Mouse (Mus musculus): ENCODE data around the gene Pkn1. TPM values are rescaled to one million over a fixed set of nuclear protein-coding genes. Genes with fewer than 3 reads are reported as not detected.

The Pkn1 gene
- polyA plus RNA-seq, 1 experiment from 2014 or later, result 19.9 TPM

Small RNAs within 50 kb of the gene (microRNA-seq; reads per million reads assigned to microRNA genes)
- not detected for gene Mir1668

Other genes starting within 250 kb of the Pkn1 start
- 99.2 and 106 TPM in 2 replicates for gene Scoc, start 240.8 kb downstream of the Pkn1 start, polyA plus RNA-seq (2015; fragmentation: Nextera tagmentation; extraction: Ambion mirVana)
- gene Olfr370, start 163.4 kb downstream of the Pkn1 start, polyA plus RNA-seq (2015; fragmentation: Nextera tagmentation; extraction: Ambion mirVana), result not detected in 2 replicates
- 418 and 429 TPM in 2 replicates for gene Ndufb7, start 132.5 kb downstream of the Pkn1 start, polyA plus RNA-seq (2015; fragmentation: Nextera tagmentation; extraction: Ambion mirVana)
- gene Tecr, start 91.2 kb downstream of the Pkn1 start, polyA plus RNA-seq (2015; fragmentation: Nextera tagmentation; extraction: Ambion mirVana), result 660 and 691 TPM in 2 replicates
- gene Dnajb1, start 91.0 kb downstream of the Pkn1 start, polyA plus RNA-seq (2015; fragmentation: Nextera tagmentation; extraction: Ambion mirVana), result 46.7 and 52.0 TPM in 2 replicates
- gene Gipc1, start 46.5 kb downstream of the Pkn1 start, polyA plus RNA-seq (2015; fragmentation: Nextera tagmentation; extraction: Ambion mirVana), result 153 and 171 TPM in 2 replicates
- gene Ptger1, start 32.5 kb downstream of the Pkn1 start, polyA plus RNA-seq (2015; fragmentation: Nextera tagmentation; extraction: Ambion mirVana), result 1.2 and 1.5 TPM in 2 replicates
- gene Ddx39, start 16.0 kb upstream of the Pkn1 start, polyA plus RNA-seq (2015; fragmentation: Nextera tagmentation; extraction: Ambion mirVana), result 204 and 224 TPM in 2 replicates
- gene Adgre5, start 42.1 kb upstream of the Pkn1 start, polyA plus RNA-seq (2015; fragmentation: Nextera tagmentation; extraction: Ambion mirVana), result 39.5 TPM in 2 replicates
- gene Adgrl1, start 200.9 kb upstream of the Pkn1 start, polyA plus RNA-seq (2015; fragmentation: Nextera tagmentation; extraction: Ambion mirVana), result 7.9 and 8.1 TPM in 2 replicates

All from intestine, embryonic 16.5 days (tissue).